20 mouse cellular contexts compared by ENCODE assay signal in the genomic region with DNA sequence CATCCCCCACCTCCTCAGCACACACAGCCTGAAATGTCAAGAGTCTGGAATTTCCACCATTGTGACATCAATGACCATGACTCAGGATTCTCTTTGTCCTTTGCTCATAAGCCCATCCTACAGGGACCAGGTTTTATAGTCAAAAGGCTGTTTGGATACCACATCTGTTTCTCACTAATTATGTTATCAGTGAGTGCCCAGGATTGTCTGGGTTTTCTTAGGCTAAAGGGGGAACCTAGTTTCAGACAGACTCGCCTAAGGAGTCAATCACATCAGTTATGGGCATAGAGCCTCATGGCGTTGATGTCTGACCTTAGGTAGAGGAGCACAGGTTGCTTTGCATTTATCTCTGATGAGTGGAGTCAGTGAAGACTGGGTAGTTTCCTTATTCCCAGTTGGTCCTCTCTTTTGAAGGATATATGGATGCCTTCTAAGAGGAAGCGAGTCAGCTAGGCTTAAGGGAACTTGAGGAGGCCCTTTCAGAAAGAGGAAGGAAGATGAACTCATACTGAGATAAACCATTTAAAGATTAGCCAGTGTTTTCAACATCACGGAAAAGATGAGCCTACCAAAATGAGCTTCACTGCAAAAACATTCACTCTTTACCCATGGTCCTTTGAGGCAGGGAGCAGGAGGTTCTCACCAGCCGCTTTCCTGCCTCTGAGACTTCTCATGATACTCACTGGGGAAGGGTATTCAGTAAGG.
DNase-seq lines count a peak whose midpoint lies in the region; ATAC-seq lines count a peak whose summit lies in the region.
"Had no signal": no experiment of that assay in that cellular context is flagged by ENCODE, and none has a peak within 500 bp of the region (broad histone marks: within the 10 kb centered on the region; RNA-seq: fewer than 3 reads in every experiment).

No protein-coding gene starts in this region.

- H3K9me3 ChIP-seq in midbrain, embryonic 15.5 days, result no peaks in the 10 kb centered on the region
- H3K9me3 ChIP-seq: forebrain, embryonic 10.5 days; hindbrain, embryonic 15.5 days; intestine, embryonic 15.5 days; limb, embryonic 13.5 days; liver, embryonic 15.5 days; neural tube, embryonic 12.5 days had no signal

- H3K4me1 ChIP-seq in midbrain, embryonic 15.5 days, result no peaks in the 10 kb centered on the region
- H3K4me1 ChIP-seq: forebrain, embryonic 10.5 days; hindbrain, embryonic 15.5 days; intestine, embryonic 15.5 days; limb, embryonic 13.5 days; liver, embryonic 15.5 days; neural tube, embryonic 12.5 days had no signal

- 85% methylated on average over 5 of the region's 5 CpGs for WGBS in midbrain, embryonic 15.5 days

- H3K4me3 ChIP-seq in midbrain, embryonic 15.5 days, result no peak overlapping the region
- H3K4me3 ChIP-seq: forebrain, embryonic 10.5 days; hindbrain, embryonic 15.5 days; intestine, embryonic 15.5 days; limb, embryonic 13.5 days; liver, embryonic 15.5 days; neural tube, embryonic 12.5 days had no signal

- no peak overlapping the region for H3K9ac ChIP-seq in midbrain, embryonic 15.5 days
- H3K9ac ChIP-seq: hindbrain, embryonic 15.5 days; intestine, embryonic 15.5 days; limb, embryonic 13.5 days; liver, embryonic 15.5 days; neural tube, embryonic 12.5 days had no signal

- H3K36me3 ChIP-seq in midbrain, embryonic 15.5 days (replicated peaks), result no peaks in the 10 kb centered on the region
- H3K36me3 ChIP-seq: forebrain, embryonic 10.5 days; hindbrain, embryonic 15.5 days; intestine, embryonic 15.5 days; limb, embryonic 13.5 days; liver, embryonic 15.5 days; neural tube, embryonic 12.5 days had no signal

- no peak overlapping the region for H3K4me2 ChIP-seq in midbrain, embryonic 15.5 days
- H3K4me2 ChIP-seq: hindbrain, embryonic 15.5 days; intestine, embryonic 15.5 days; limb, embryonic 13.5 days; liver, embryonic 15.5 days; neural tube, embryonic 12.5 days had no signal

- 0 out of 2 replicates have a peak, but pooled peaks cover 3% of the 10 kb centered on the region for H3K27me3 ChIP-seq in midbrain, embryonic 15.5 days (replicated peaks)
- H3K27me3 ChIP-seq: intestine, embryonic 15.5 days; liver, embryonic 15.5 days; neural tube, embryonic 12.5 days had no signal

- no peak overlapping the region for H3K27ac ChIP-seq in midbrain, embryonic 15.5 days
- H3K27ac ChIP-seq: forebrain, embryonic 10.5 days; hindbrain, embryonic 15.5 days; intestine, embryonic 15.5 days; limb, embryonic 13.5 days; liver, embryonic 15.5 days; neural tube, embryonic 12.5 days had no signal

- intact Hi-C loops in left cerebral cortex, postnatal 10 days (cut with DNase I), result loop anchor here (5.0 kb wide), 1 partner anchor 165 kb away; no protein-coding TSS in a partner anchor

- DNase-seq in 3T3-L1 (ENCODE audit: low read depth, low spot score) (peak; percentile 36), A20 (ENCODE audit: low read depth, low spot score) (peak; percentile 39)
- DNase-seq in Muller cell, postnatal 12 days (ENCODE audit: inconsistent ontology term), result peak; percentile 7
- DNase-seq in cerebellum, adult 9-11 months, result no peak
- DNase-seq in left cerebral cortex, postnatal 10 days (ENCODE audit: extremely low spot score in 1 of 2, low spot score in 2 of 2), result no peak
- DNase-seq: adrenal gland, postnatal 14 days; cerebellum, adult 18-20 months; cerebellum, postnatal 36 days; heart, postnatal 36 days; kidney, postnatal 4 days; spleen, adult 18-20 months; thymus, adult 2 months had no signal

- peak; percentile 32; the same call in 1 of the 2 replicates for ATAC-seq in megakaryocyte-erythroid progenitor cell, adult 5-6 weeks (replicated peaks; ENCODE audit: low FRiP score, low TSS enrichment, poor library complexity, severe bottlenecking)
- no peak for ATAC-seq in midbrain, embryonic 15.5 days (replicated peaks)
- ATAC-seq: intestine, embryonic 15.5 days had no signal

Comparison
In these comparisons a context has a peak if more than half of its experiments do, and no peak if none do; other contexts are left out.
1. DNase-seq: peak in 3T3-L1 (single experiment), A20 (single experiment) and Muller cell, postnatal 12 days (single experiment); none in cerebellum, adult 9-11 months (single experiment) and left cerebral cortex, postnatal 10 days (0 of 2).